Mouse (Mus musculus): ENCODE results near the gene Gm49359.
"Not testable (repeated sequence)": the region's sequence is repeated elsewhere in the genome, so short reads cannot be mapped to it uniquely, and the experiment has no call there.

Gene Gm49359

DNA sequence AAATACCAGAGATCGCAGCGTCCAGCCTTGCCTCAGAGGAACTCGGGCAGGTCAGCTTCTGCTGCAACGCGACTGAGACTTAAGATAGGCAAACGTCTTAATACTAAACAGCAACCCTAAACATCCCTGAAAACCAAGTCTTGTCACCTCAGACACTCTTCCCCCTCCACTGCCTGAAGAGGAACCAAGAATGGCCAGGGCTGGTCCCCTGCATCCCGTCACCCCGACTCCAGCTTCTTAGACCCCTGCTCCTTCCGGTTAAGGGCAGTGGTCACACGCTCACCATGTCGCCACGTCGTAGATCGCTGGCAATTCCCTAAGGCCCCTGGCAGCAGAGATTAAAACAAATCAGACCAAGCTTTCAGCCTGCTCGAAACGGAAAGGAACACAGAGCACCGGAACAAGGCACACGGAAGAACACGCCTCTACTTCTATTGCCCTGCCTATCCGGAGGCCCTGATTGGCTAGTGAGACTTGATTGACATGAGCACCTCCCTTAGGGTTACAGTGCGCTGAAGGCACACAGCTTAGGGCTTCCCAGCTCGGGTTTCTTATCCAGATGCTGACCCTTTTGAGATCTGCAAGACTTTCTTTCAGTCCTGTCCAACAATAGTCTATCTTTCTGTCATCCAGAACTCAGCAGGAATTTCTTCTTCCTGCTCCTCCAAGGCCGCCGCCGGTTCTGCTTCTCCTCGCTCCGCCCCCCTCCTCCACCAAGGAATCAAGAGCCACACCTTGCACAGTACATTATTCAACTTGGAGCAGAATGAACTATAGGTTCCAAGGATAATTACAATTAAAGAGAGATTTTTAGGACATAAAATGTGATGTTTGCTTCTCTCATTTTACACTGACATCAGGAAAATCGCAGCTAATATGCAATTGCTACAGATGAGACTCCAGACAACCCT lies at the start of gene Gm49359:
Gene Gm49359 (minus strand): TSS at position 409 of the 911 bp plus-strand sequence.
- DNase-seq (ENCODE audit: low read depth): peak; percentile 81

DNA sequence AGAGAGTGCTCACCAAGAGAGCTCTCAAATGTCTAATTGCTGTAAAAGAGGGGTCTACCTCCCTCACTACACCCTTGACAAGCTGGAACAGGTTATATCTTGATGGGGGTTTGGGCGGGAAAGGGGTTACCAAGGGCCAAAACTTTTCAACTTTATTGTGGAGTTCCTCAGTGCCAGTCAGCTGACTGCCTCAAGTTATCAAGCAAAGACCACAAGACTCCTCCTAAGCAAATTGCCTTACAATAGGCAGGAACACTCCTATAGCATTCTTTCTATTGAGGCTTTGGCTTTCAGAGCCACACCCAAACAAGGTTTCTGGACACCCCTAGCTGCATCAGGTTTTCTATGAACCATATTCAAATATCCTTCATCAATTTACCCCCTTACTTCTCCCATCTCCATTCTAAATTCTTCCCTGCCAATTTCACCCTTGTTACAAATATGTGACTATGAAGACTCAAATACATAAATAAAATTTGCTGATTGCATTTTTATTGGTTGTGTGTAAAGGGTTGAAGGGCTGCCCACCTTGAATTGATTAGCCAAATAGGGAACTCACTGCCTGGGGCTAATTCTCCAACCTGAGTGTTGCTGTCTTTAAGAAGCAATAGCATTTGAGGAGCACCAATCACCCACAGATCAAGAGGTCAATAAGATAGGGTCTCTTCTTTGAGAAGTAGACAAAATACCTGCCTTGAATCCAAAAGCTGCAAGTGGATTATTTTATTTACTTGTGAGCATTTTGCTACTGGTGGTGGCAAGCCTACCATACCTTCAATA lies 44.2 kb upstream of the Gm49359 start:
- not testable (repeated sequence) for DNase-seq (ENCODE audit: low read depth)

DNA sequence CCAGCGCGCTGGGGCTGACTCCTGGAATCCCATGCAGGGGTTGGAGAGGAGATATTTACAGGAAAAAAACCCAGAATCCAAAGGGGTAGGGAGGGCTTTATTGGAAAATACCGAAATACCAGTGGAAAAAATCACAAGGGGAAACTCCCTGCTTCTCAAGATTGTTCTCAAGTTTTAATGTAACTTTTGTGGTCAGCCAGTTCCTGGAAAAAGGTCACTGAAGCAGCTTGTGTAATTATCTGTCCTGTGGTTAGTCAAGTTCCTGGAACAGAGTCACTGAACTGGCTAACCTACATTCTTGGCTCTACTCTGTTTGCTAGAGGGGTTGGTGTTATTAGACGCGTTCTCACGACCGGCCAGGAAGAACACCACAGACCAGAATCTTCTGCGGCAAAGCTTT lies 6.0 kb upstream of the Gm49359 start:
- DNase-seq (ENCODE audit: low read depth): not testable (repeated sequence)

DNA sequence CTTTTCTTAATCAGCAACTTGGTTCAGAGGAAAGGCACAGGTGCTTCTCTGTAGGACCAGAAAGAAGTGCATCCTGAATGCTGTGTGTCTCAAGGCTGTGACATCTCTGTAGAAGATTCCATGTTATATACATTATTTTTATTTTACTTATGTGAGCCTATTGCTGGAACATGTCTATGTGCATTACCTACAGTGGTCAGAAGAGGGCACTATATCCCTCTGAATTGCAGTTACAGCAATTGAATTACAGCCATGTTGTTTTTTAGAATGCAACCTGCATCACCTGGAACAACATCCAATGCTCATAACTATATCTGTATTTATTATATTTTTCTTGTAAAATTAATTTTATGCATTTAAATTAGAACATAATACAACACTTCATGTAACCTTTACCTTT lies 3.3 kb upstream of the Gm49359 start:
- peak; percentile 47 for DNase-seq (ENCODE audit: low read depth)
